Mouse (Mus musculus): ENCODE data around the gene Olfr503. TPM values are rescaled to one million over a fixed set of nuclear protein-coding genes. Genes with fewer than 3 reads are reported as not detected.

Gene Olfr503
- not detected in 2 replicates for polyA plus RNA-seq (2012; rRNA removed)

GRCm38 (mm10) chr7:108544227-108544626 lies at the start of gene Olfr503:
Gene Olfr503 (plus strand): TSS chr7:108544527.

GRCm38 (mm10) chr7:108524965-108525364 lies 19.4 kb upstream of the Olfr503 start, which contains the start of gene Olfr502:
Gene Olfr502 (minus strand): TSS chr7:108525065.

GRCm38 (mm10) chr7:108565693-108566092 lies 21.4 kb downstream of the Olfr503 start, which contains the start of gene Olfr504:
Gene Olfr504 (minus strand): TSS chr7:108565793.

Other genes starting within 250 kb of the Olfr503 start
- not detected in 2 replicates for gene Olfr491, start 231.1 kb upstream of the Olfr503 start, polyA plus RNA-seq (2012; rRNA removed)
- not detected in 2 replicates for gene Olfr492, start 220.9 kb upstream of the Olfr503 start, polyA plus RNA-seq (2012; rRNA removed)
- not detected in 2 replicates for gene Olfr493, start 197.5 kb upstream of the Olfr503 start, polyA plus RNA-seq (2012; rRNA removed)
- not detected in 2 replicates for gene Olfr494, start 179.2 kb upstream of the Olfr503 start, polyA plus RNA-seq (2012; rRNA removed)
- not detected in 2 replicates for gene Olfr495, start 151.4 kb upstream of the Olfr503 start, polyA plus RNA-seq (2012; rRNA removed)
- gene Olfr497, start 124.1 kb upstream of the Olfr503 start, polyA plus RNA-seq (2012; rRNA removed) = not detected in 2 replicates
- not detected in 2 replicates for gene Olfr498, start 79.2 kb upstream of the Olfr503 start, polyA plus RNA-seq (2012; rRNA removed)
- gene Olfr502, start 19.5 kb upstream of the Olfr503 start, polyA plus RNA-seq (2012; rRNA removed) = not detected in 2 replicates
- not detected in 2 replicates for gene Olfr504, start 21.3 kb downstream of the Olfr503 start, polyA plus RNA-seq (2012; rRNA removed)
- gene Olfr506, start 66.3 kb downstream of the Olfr503 start, polyA plus RNA-seq (2012; rRNA removed) = not detected in 2 replicates
- not detected in 2 replicates for gene Olfr507, start 77.3 kb downstream of the Olfr503 start, polyA plus RNA-seq (2012; rRNA removed)
- gene Olfr508, start 85.5 kb downstream of the Olfr503 start, polyA plus RNA-seq (2012; rRNA removed) = not detected in 2 replicates
- gene Olfr509, start 107.4 kb downstream of the Olfr503 start, polyA plus RNA-seq (2012; rRNA removed) = not detected in 2 replicates
- not detected in 2 replicates for gene Olfr510, start 121.9 kb downstream of the Olfr503 start, polyA plus RNA-seq (2012; rRNA removed)
- gene Olfr512, start 168.8 kb downstream of the Olfr503 start, polyA plus RNA-seq (2012; rRNA removed) = not detected in 2 replicates
- gene Olfr513, start 206.4 kb downstream of the Olfr503 start, polyA plus RNA-seq (2012; rRNA removed) = not detected in 2 replicates